Mouse (Mus musculus): ENCODE data around the gene Rcsd1.

Gene Rcsd1

GRCm38 (mm10) chr1:165709629-165710256, at the start of gene Rcsd1:
Gene Rcsd1, minus strand, starts transcription at chr1:165709757.
- no peak for DNase-seq

- DNase-seq = no peak
These were observed 45.6 kb upstream of the Rcsd1 start for GRCm38 (mm10) chr1:165755194-165755593.

GRCm38 (mm10) chr1:165754205-165754604, 44.6 kb upstream of the Rcsd1 start:
- no peak for DNase-seq

- DNase-seq = no peak
These were observed 42.3 kb upstream of the Rcsd1 start for GRCm38 (mm10) chr1:165751838-165752237.

GRCm38 (mm10) chr1:165751142-165751541, 41.6 kb upstream of the Rcsd1 start:
- no peak for DNase-seq

- DNase-seq = no peak
These were observed 38.5 kb upstream of the Rcsd1 start for GRCm38 (mm10) chr1:165748053-165748452.

- DNase-seq = no peak
These were observed 32.4 kb upstream of the Rcsd1 start for GRCm38 (mm10) chr1:165741989-165742388.

- DNase-seq = no peak
These were observed 29.4 kb upstream of the Rcsd1 start for GRCm38 (mm10) chr1:165738985-165739384.

GRCm38 (mm10) chr1:165737867-165738266, 28.3 kb upstream of the Rcsd1 start:
- DNase-seq = no peak

- DNase-seq = no peak
These were observed 27.9 kb upstream of the Rcsd1 start for GRCm38 (mm10) chr1:165737451-165737850.

- DNase-seq = peak; percentile 90
These were observed 26.6 kb upstream of the Rcsd1 start for GRCm38 (mm10) chr1:165735826-165736818.

- DNase-seq = no peak
These were observed 25.3 kb upstream of the Rcsd1 start for GRCm38 (mm10) chr1:165734840-165735239.

GRCm38 (mm10) chr1:165731553-165731952, 22.0 kb upstream of the Rcsd1 start:
- DNase-seq = no peak

GRCm38 (mm10) chr1:165730129-165730528, 20.6 kb upstream of the Rcsd1 start:
- no peak for DNase-seq

- no peak for DNase-seq
These were observed 18.6 kb upstream of the Rcsd1 start for GRCm38 (mm10) chr1:165728057-165728639.

GRCm38 (mm10) chr1:165726986-165727385, 17.4 kb upstream of the Rcsd1 start:
- no peak for DNase-seq

GRCm38 (mm10) chr1:165725039-165725644, 15.6 kb upstream of the Rcsd1 start:
- DNase-seq = no peak

GRCm38 (mm10) chr1:165724219-165725033, 14.9 kb upstream of the Rcsd1 start:
- no peak for DNase-seq

- no peak for DNase-seq
These were observed 13.1 kb upstream of the Rcsd1 start for GRCm38 (mm10) chr1:165722531-165723123.

- no peak for DNase-seq
These were observed 9.1 kb upstream of the Rcsd1 start for GRCm38 (mm10) chr1:165718543-165719105.

Data from retina, postnatal 1 day (tissue).